Mouse (Mus musculus) forebrain, embryonic 12.5 days (tissue): ENCODE results near the gene Smad3. TPM values are rescaled to one million over a fixed set of nuclear protein-coding genes. Genes with fewer than 3 reads are reported as not detected.

ENCODE experiments used
- ATAC-seq: fragments of 200-750 bp; cut with Nextera tagmentation; 2 replicates; pipeline ENCODE4 v1.8.0; 2017; ENCODE audit warnings: moderate TSS enrichment; ENCODE audit not compliant: low FRiP score
- H3K27ac ChIP-seq: fragments of 300-500 bp; sonication (generic); 2 replicates; pipeline ENCODE4 v1.5.1; 2016; ENCODE audit warnings: mild to moderate bottlenecking
- H3K27me3 ChIP-seq: fragments of 300-500 bp; sonication (generic); 2 replicates; pipeline ENCODE4 v1.6.1; 2016; ENCODE audit warnings: mild to moderate bottlenecking
- H3K36me3 ChIP-seq: fragments of 300-500 bp; sonication (generic); replicated peaks from 2 replicates; pipeline ENCODE4 v1.6.1; 2016; ENCODE audit warnings: mild to moderate bottlenecking
- H3K4me1 ChIP-seq: fragments of 300-500 bp; sonication (generic); 2 replicates; pipeline ENCODE4 v1.6.1; 2016
- H3K4me2 ChIP-seq: fragments of 300-500 bp; sonication (generic); 2 replicates; pipeline ENCODE4 v1.6.1; 2016; ENCODE audit warnings: mild to moderate bottlenecking, moderate library complexity
- H3K4me3 ChIP-seq: fragments of 300-500 bp; sonication (generic); replicated peaks from 2 replicates; pipeline ENCODE4 v1.5.1; 2016; ENCODE audit warnings: mild to moderate bottlenecking
- H3K9ac ChIP-seq: fragments of 300-500 bp; sonication (generic); 2 replicates; pipeline ENCODE4 v1.6.1; 2016; ENCODE audit warnings: mild to moderate bottlenecking
- H3K9me3 ChIP-seq: fragments of 300-500 bp; sonication (generic); 2 replicates; pipeline ENCODE4 v1.6.1; 2016
- whole genome bisulfite sequencing: fragments of 180-500 bp; shearing (Covaris S2); methylation state at CpG from one replicate; pipeline ENCODE4 v1.1.7; 2016; 5-methylcytosine and 5-hydroxymethylcytosine counted together
- polyA plus RNA-seq: library from polyadenylated mRNA; unstranded; fragments of >200 nt; fragmentation: Nextera tagmentation; extraction: Ambion mirVana; gene quantifications from 2 replicates; pipeline ENCODE4 v1.2.1, GENCODE M21; 2016

Smad3 gene
- polyA plus RNA-seq, 1 experiment from 2014 or later, result 23.1 TPM

GRCm38 (mm10) chr9:63752576-63752975, 5.2 kb downstream of the Smad3 start:
- Histone ChIP-seq H3K27me3 (no peaks in the 10 kb centered on the region), H3K4me2 (no peak overlapping the region), H3K9me3 (no peaks in the 10 kb centered on the region), H3K4me3 (no peak overlapping the region), H3K27ac (no peak overlapping the region), H3K9ac (no peak overlapping the region), H3K36me3 (no peaks in the 10 kb centered on the region), H3K4me1 (peaks cover 88% of the 10 kb centered on the region)
- ATAC-seq, result no peak
- WGBS, result 76% methylated on average over 7 of the region's 7 CpGs

- H3K27me3 ChIP-seq, result no peaks in the 10 kb centered on the region
- H3K9me3 ChIP-seq, result no peaks in the 10 kb centered on the region
- no peak overlapping the region for H3K4me3 ChIP-seq
- no peaks in the 10 kb centered on the region for H3K36me3 ChIP-seq
- no peak for ATAC-seq
- H3K4me2 ChIP-seq, result no peak overlapping the region
- no peak overlapping the region for H3K27ac ChIP-seq
- H3K4me1 ChIP-seq, result peaks cover 92% of the 10 kb centered on the region
- 84% methylated on average over 4 of the region's 4 CpGs for WGBS
- H3K9ac ChIP-seq, result no peak overlapping the region
Observed at GRCm38 (mm10) chr9:63751325-63751724, 6.5 kb downstream of the Smad3 start.

GRCm38 (mm10) chr9:63750360-63750974, 7.3 kb downstream of the Smad3 start:
- Histone ChIP-seq H3K4me2 (0 out of 2 replicates have a peak overlapping the region, but pooled peaks have one; percentile 8), H3K4me1 (peaks cover 91% of the 10 kb centered on the region), H3K9me3 (no peaks in the 10 kb centered on the region), H3K4me3 (no peak overlapping the region), H3K9ac (no peak overlapping the region), H3K27me3 (no peaks in the 10 kb centered on the region), H3K27ac (0 out of 2 replicates have a peak overlapping the region, but pooled peaks have one; percentile 56), H3K36me3 (no peaks in the 10 kb centered on the region)
- ATAC-seq, result no peak
- WGBS, result 23% methylated on average over 10 of the region's 10 CpGs

- Histone ChIP-seq H3K9me3 (no peaks in the 10 kb centered on the region), H3K27ac (no peak overlapping the region), H3K9ac (no peak overlapping the region), H3K36me3 (no peaks in the 10 kb centered on the region), H3K4me2 (no peak overlapping the region), H3K27me3 (no peaks in the 10 kb centered on the region), H3K4me3 (no peak overlapping the region), H3K4me1 (peaks cover 80% of the 10 kb centered on the region)
- WGBS, result 42% methylated on average over 15 of the region's 15 CpGs
- ATAC-seq, result no peak
Observed at GRCm38 (mm10) chr9:63749296-63749915, 8.4 kb downstream of the Smad3 start.

GRCm38 (mm10) chr9:63747645-63748295, 10.0 kb downstream of the Smad3 start:
- Histone ChIP-seq H3K36me3 (no peaks in the 10 kb centered on the region), H3K27ac (no peak overlapping the region), H3K27me3 (no peaks in the 10 kb centered on the region), H3K9me3 (no peaks in the 10 kb centered on the region), H3K9ac (no peak overlapping the region), H3K4me2 (no peak overlapping the region), H3K4me3 (no peak overlapping the region), H3K4me1 (peaks cover 77% of the 10 kb centered on the region)
- no peak for ATAC-seq
- 73% methylated on average over 9 of the region's 9 CpGs for WGBS

GRCm38 (mm10) chr9:63746980-63747379, 10.8 kb downstream of the Smad3 start:
- no peaks in the 10 kb centered on the region for H3K27me3 ChIP-seq
- no peaks in the 10 kb centered on the region for H3K36me3 ChIP-seq
- no peak overlapping the region for H3K4me2 ChIP-seq
- 95% methylated on average over 3 of the region's 3 CpGs for WGBS
- H3K4me1 ChIP-seq, result peaks cover 76% of the 10 kb centered on the region
- H3K4me3 ChIP-seq, result no peak overlapping the region
- no peak overlapping the region for H3K27ac ChIP-seq
- no peaks in the 10 kb centered on the region for H3K9me3 ChIP-seq
- no peak overlapping the region for H3K9ac ChIP-seq
- no peak for ATAC-seq

- no peak for ATAC-seq
- 75% methylated on average over 19 of the region's 19 CpGs for WGBS
- H3K27me3 ChIP-seq, result no peaks in the 10 kb centered on the region
- no peak overlapping the region for H3K9ac ChIP-seq
- H3K9me3 ChIP-seq, result no peaks in the 10 kb centered on the region
- H3K36me3 ChIP-seq, result no peaks in the 10 kb centered on the region
- no peak overlapping the region for H3K4me2 ChIP-seq
- H3K27ac ChIP-seq, result no peak overlapping the region
- peaks cover 74% of the 10 kb centered on the region for H3K4me1 ChIP-seq
- no peak overlapping the region for H3K4me3 ChIP-seq
Observed at GRCm38 (mm10) chr9:63745821-63746632, 11.8 kb downstream of the Smad3 start.

GRCm38 (mm10) chr9:63744595-63744994, 13.2 kb downstream of the Smad3 start:
- Histone ChIP-seq H3K27ac (no peak overlapping the region), H3K4me3 (no peak overlapping the region), H3K27me3 (no peaks in the 10 kb centered on the region), H3K4me2 (no peak overlapping the region), H3K36me3 (no peaks in the 10 kb centered on the region; the same call in 1 of the 2 replicates), H3K4me1 (peaks cover 61% of the 10 kb centered on the region), H3K9me3 (no peaks in the 10 kb centered on the region), H3K9ac (no peak overlapping the region)
- no peak for ATAC-seq
- WGBS, result 92% methylated on average over 5 of the region's 5 CpGs

GRCm38 (mm10) chr9:63743775-63744174, 14.0 kb downstream of the Smad3 start:
- ATAC-seq, result no peak
- H3K27ac ChIP-seq, result no peak overlapping the region
- no peaks in the 10 kb centered on the region; the same call in 1 of the 2 replicates for H3K36me3 ChIP-seq
- no peak overlapping the region for H3K4me3 ChIP-seq
- H3K4me2 ChIP-seq, result no peak overlapping the region
- H3K4me1 ChIP-seq, result peaks cover 52% of the 10 kb centered on the region
- no peaks in the 10 kb centered on the region for H3K9me3 ChIP-seq
- H3K9ac ChIP-seq, result no peak overlapping the region
- no peaks in the 10 kb centered on the region for H3K27me3 ChIP-seq
- WGBS, result 88% methylated on average over 11 of the region's 11 CpGs

- no peak overlapping the region for H3K4me2 ChIP-seq
- no peaks in the 10 kb centered on the region; the same call in 1 of the 2 replicates for H3K36me3 ChIP-seq
- H3K9me3 ChIP-seq, result no peaks in the 10 kb centered on the region
- H3K27ac ChIP-seq, result peak overlapping the region; percentile 9; the same call in 1 of the 2 replicates
- 50% methylated on average over 13 of the region's 13 CpGs for WGBS
- H3K4me3 ChIP-seq, result no peak overlapping the region
- no peak for ATAC-seq
- H3K27me3 ChIP-seq, result no peaks in the 10 kb centered on the region
- H3K4me1 ChIP-seq, result peaks cover 49% of the 10 kb centered on the region
- H3K9ac ChIP-seq, result no peak overlapping the region
Observed at GRCm38 (mm10) chr9:63742887-63743660, 14.7 kb downstream of the Smad3 start.

- Histone ChIP-seq H3K4me1 (peaks cover 47% of the 10 kb centered on the region), H3K36me3 (no peaks in the 10 kb centered on the region; the same call in 1 of the 2 replicates), H3K27ac (no peak overlapping the region), H3K4me3 (no peak overlapping the region), H3K4me2 (no peak overlapping the region), H3K27me3 (no peaks in the 10 kb centered on the region), H3K9me3 (no peaks in the 10 kb centered on the region), H3K9ac (no peak overlapping the region)
- WGBS, result 60% methylated on average over 3 of the region's 3 CpGs
- no peak for ATAC-seq
Observed at GRCm38 (mm10) chr9:63742318-63742717, 15.5 kb downstream of the Smad3 start.
